Mouse (Mus musculus) forebrain, embryonic 15.5 days (tissue): ENCODE data around the gene Cadm3. TPM values are rescaled to one million over a fixed set of nuclear protein-coding genes. Genes with fewer than 3 reads are reported as not detected.

Experiments used
- ATAC-seq: fragments of 200-750 bp; cut with Nextera tagmentation; replicated peaks from 2 replicates; pipeline ENCODE4 v1.8.0; 2017; ENCODE audit warnings: mild to moderate bottlenecking, moderate TSS enrichment, moderate library complexity
- H3K27ac ChIP-seq: fragments of 300-500 bp; sonication (generic); replicated peaks from 2 replicates; pipeline ENCODE4 v1.5.1; 2015; ENCODE audit warnings: mild to moderate bottlenecking, inconsistent platforms
- H3K27me3 ChIP-seq: fragments of 300-500 bp; sonication (generic); 2 replicates; pipeline ENCODE4 v1.6.1; 2015; ENCODE audit warnings: inconsistent platforms
- H3K36me3 ChIP-seq: fragments of 300-500 bp; sonication (generic); 2 replicates; pipeline ENCODE4 v1.6.1; 2015; ENCODE audit warnings: mild to moderate bottlenecking, inconsistent platforms
- H3K4me1 ChIP-seq: fragments of 300-500 bp; sonication (generic); 2 replicates; pipeline ENCODE4 v1.6.1; 2015; ENCODE audit warnings: inconsistent platforms
- H3K4me2 ChIP-seq: fragments of 300-500 bp; sonication (generic); replicated peaks from 2 replicates; pipeline ENCODE4 v1.6.1; 2015; ENCODE audit warnings: mild to moderate bottlenecking, inconsistent platforms
- H3K4me3 ChIP-seq: fragments of 300-500 bp; sonication (generic); 2 replicates; pipeline ENCODE4 v1.5.1; 2015; ENCODE audit warnings: mild to moderate bottlenecking, inconsistent platforms
- H3K9ac ChIP-seq: fragments of 300-500 bp; sonication (generic); replicated peaks from 2 replicates; pipeline ENCODE4 v1.6.1; 2015; ENCODE audit warnings: mild to moderate bottlenecking, inconsistent platforms
- H3K9me3 ChIP-seq: fragments of 300-500 bp; sonication (generic); 2 replicates; pipeline ENCODE4 v1.6.1; 2016; ENCODE audit warnings: inconsistent platforms
- WGBS: fragments of 180-500 bp; shearing (Covaris S2); methylation state at CpG from one replicate; pipeline ENCODE4 v1.1.7; 2015; ENCODE audit warnings: mixed read lengths; 5-methylcytosine and 5-hydroxymethylcytosine counted together
- polyA plus RNA-seq: library from polyadenylated mRNA; unstranded; fragments of >200 nt; fragmentation: Nextera tagmentation; extraction: Ambion mirVana; gene quantifications from 2 replicates; pipeline ENCODE4 v1.2.1, GENCODE M21; 2015

Gene Cadm3
- polyA plus RNA-seq, 1 experiment from 2014 or later = 38.1 TPM

DNA sequence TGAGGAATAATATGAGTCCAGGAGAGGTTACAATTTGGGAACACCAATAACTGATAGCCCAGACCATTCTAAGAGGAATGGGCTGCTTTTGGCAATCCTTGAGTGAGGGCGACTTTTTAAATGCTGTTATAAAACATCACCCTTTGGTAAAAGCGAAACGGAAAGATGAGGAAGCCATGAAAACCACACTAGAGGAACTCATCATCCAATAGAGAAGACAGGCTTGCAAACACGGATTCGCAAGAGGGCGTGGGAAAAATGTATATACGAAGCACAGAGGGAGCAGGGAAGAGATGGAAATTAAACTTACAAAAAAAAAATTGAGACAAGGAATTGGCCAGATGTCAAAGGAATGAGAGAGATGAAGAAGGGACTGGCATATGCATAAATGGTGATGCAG is 6.5 kb upstream of the Cadm3 start:
- Histone ChIP-seq H3K4me1 (no peaks in the 10 kb centered on the region), H3K4me3 (no peak overlapping the region), H3K27ac (no peak overlapping the region), H3K4me2 (no peak overlapping the region), H3K36me3 (no peaks in the 10 kb centered on the region), H3K9ac (no peak overlapping the region), H3K9me3 (no peaks in the 10 kb centered on the region), H3K27me3 (no peaks in the 10 kb centered on the region)
- no peak for ATAC-seq
- 92% methylated on average over 7 of the region's 7 CpGs for WGBS

DNA sequence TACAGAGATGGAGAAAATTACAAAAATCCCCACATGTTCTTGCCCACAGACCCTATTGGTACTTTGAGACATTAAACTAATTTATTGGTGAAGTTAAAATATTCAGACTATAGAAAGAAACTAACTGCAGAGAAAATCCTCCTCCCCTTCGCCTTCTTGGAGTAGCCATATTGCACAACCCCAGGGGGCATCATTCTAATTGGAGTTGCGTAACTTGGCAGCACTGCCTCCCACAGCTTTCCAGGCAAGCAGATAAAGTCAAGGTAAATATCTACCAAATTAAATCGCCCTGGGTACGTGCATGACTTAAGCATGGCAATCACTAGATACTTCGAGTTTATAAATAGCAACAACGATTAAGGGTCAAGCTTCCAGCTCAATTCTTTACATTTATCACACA is 4.1 kb upstream of the Cadm3 start:
- WGBS = 75% methylated on average over 6 of the region's 6 CpGs
- no peaks in the 10 kb centered on the region for H3K36me3 ChIP-seq
- no peak overlapping the region for H3K27ac ChIP-seq
- no peak overlapping the region for H3K9ac ChIP-seq
- no peaks in the 10 kb centered on the region for H3K9me3 ChIP-seq
- H3K4me1 ChIP-seq = peaks cover 6% of the 10 kb centered on the region
- no peak for ATAC-seq
- no peak overlapping the region for H3K4me2 ChIP-seq
- H3K27me3 ChIP-seq = no peaks in the 10 kb centered on the region
- H3K4me3 ChIP-seq = no peak overlapping the region

DNA sequence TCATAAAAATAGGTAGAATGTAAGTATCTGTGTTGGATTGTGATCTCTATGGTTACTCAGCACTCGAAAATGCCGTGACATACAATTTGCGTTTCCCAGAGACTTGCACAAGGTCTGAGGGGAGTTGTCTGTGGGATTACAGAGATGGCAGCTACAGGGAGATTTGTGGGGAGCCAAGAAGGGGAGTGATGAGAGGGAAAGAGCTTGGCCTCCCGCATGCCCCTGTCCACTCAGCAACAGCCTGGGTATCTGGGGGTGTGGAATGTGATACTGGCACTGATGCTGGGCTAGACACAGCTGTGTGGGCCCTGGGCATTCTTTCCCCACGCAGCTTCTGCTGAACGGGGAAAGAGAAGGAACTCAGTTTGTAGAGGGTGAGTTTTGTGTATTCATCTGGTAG is 3.0 kb upstream of the Cadm3 start:
- Histone ChIP-seq H3K4me2 (no peak overlapping the region), H3K27ac (no peak overlapping the region), H3K36me3 (no peaks in the 10 kb centered on the region), H3K9me3 (no peaks in the 10 kb centered on the region), H3K27me3 (no peaks in the 10 kb centered on the region), H3K4me3 (no peak overlapping the region), H3K9ac (no peak overlapping the region), H3K4me1 (peaks cover 15% of the 10 kb centered on the region)
- 73% methylated on average over 6 of the region's 6 CpGs for WGBS
- no peak for ATAC-seq

DNA sequence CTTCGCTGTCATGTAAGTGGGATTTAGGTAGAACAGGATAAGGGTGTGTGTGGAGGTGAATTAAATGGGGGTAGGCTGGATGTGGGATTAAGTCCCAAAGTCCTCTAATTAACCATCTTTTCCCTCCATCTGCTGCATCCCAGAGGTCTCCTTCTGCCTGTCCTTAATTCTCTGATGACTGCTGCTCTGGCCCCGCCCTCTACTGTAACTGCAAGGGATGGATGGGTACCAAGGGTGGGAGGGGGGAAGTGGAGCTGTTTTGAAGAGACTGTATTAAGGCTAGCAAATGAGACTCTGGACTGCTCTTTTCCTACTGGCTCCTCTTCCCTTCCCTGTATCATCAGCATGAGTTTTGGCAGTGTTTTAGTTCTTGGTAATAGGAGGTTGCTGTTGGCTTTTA is 2.1 kb upstream of the Cadm3 start:
- Histone ChIP-seq H3K4me2 (no peak overlapping the region), H3K27me3 (no peaks in the 10 kb centered on the region), H3K9me3 (no peaks in the 10 kb centered on the region), H3K27ac (no peak overlapping the region), H3K4me1 (peaks cover 22% of the 10 kb centered on the region), H3K4me3 (no peak overlapping the region), H3K36me3 (no peaks in the 10 kb centered on the region), H3K9ac (no peak overlapping the region)
- ATAC-seq = no peak
- 83% methylated on average over 2 of the region's 2 CpGs for WGBS

DNA sequence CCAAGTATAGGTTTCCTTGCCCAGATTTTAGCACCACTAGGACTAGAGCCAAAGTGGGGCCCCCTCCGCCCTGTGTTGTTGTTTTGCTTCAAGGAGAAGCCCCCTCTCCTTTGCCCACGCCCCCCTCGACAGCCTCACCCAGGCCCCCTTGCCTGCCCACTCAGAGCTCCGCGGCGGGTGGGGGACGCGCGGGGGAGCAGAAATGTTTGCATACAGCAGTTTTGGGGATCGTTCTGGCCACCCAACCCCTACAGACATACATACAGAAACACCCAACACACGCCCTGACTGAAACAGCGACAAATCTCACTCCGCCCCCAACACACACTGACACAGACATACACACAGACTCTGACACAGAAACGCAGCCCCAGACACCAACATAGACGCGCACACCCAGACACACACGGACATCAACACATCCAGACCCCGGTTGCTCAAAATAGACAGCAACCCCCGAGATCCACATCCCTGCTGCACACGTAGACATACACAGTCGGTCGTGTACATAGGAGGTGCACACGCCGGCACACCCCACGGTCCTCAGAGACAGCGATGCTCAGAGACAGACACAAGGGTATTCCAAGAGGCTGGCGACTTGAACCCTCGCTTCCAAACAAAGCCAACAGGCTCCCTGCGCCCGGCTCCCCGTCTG is 667 bp downstream of the Cadm3 start:
- WGBS = under 1% methylated on average over 31 of the region's 31 CpGs

DNA sequence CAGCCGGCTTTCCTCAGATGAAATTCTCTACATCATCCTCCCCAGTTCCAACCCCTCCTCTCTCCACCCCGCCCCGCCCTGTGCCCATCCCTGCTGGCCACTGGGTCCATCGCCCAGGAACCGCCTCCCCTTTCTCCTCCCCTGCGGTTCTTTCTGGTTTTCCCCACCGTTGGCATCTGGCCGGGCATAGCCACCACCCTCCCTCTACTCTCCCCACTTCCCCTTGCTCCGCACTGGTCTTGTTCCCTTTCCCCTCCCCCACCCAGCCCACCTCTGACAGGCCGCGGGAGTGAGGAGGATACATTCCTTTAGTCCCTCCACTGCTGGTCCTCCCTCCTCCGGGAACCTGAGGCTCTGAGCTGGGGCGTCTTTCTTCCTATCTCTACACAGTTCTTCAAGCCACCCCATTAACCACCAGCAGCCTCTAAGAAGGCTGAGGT is 1.5 kb downstream of the Cadm3 start:
- no peaks in the 10 kb centered on the region for H3K27me3 ChIP-seq
- H3K27ac ChIP-seq = peak overlapping the region; percentile 88
- peak overlapping the region; percentile 91 for H3K9ac ChIP-seq
- H3K4me3 ChIP-seq = peak overlapping the region; percentile 77
- no peaks in the 10 kb centered on the region for H3K36me3 ChIP-seq
- peak overlapping the region; percentile 81 for H3K4me2 ChIP-seq
- peak; percentile 3; the same call in 1 of the 2 replicates for ATAC-seq
- WGBS = 2% methylated on average over 13 of the region's 13 CpGs
- H3K9me3 ChIP-seq = no peaks in the 10 kb centered on the region
- H3K4me1 ChIP-seq = peaks cover 30% of the 10 kb centered on the region

More for the DNA sequence above, 667 bp downstream of the Cadm3 start:
- Histone ChIP-seq H3K36me3 (no peaks in the 10 kb centered on the region), H3K4me2 (peak overlapping the region; percentile 81), H3K27me3 (no peaks in the 10 kb centered on the region), H3K9me3 (no peaks in the 10 kb centered on the region), H3K27ac (peak overlapping the region; percentile 88), H3K4me1 (peaks cover 30% of the 10 kb centered on the region), H3K9ac (peak overlapping the region; percentile 91), H3K4me3 (peak overlapping the region; percentile 77)
- ATAC-seq = peak; percentile 78

DNA sequence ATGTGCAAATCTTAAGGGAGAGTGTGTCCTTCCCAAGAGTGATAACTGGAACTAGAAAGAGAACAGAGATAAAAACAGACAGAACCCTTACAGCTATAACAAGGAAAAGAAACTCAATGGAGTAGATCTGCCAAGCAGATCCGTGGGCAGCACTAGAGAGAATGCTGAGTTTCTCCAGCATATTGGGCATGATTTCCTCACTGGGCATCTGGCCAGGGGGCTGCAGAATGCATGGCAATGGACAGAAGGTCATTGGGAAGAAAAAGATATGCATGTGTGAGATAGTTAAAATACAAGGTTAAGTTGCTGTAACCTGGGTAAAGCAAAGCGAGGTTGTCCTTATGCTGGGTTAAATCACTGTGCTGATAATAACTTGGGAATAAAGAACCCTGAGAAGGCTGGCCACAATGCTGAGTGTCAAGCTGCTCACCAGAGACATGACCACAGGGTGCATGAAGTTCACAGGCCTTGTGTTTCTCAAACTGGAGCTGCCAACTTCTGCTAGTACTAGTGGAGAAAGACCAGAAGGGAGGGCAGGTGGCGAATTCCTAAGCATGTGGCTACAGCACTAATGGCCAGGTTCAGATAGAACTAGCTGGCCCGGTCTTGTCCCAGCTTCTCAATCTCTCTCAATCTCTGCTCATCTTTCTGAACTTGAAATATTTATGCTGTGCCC is 3.2 kb downstream of the Cadm3 start:
- H3K9ac ChIP-seq = no peak overlapping the region
- H3K4me2 ChIP-seq = no peak overlapping the region
- H3K9me3 ChIP-seq = no peaks in the 10 kb centered on the region
- H3K4me1 ChIP-seq = peaks cover 40% of the 10 kb centered on the region
- no peaks in the 10 kb centered on the region for H3K27me3 ChIP-seq
- no peaks in the 10 kb centered on the region for H3K36me3 ChIP-seq
- no peak overlapping the region for H3K27ac ChIP-seq
- WGBS = 73% methylated on average over 4 of the region's 4 CpGs
- H3K4me3 ChIP-seq = no peak overlapping the region
- ATAC-seq = no peak

DNA sequence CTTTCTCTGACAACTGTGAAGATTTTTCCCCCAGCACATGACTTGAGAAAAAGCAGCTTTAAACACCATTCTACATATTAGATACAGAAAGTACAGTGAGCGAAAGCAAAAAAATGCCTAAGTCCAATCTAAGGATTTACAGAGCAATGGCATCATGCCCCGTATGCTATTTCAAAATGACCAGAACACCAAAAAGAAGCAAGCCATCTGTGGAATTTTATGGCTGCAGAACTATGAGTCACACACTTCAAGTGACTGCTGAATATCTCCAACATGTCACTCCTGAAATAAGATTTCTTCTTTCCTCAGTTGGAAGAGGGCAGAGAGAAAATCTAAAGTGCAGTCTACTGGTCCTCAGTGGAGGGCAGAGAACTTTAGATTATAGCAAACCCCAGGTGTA is 4.1 kb downstream of the Cadm3 start:
- Histone ChIP-seq H3K9ac (no peak overlapping the region), H3K4me1 (peaks cover 45% of the 10 kb centered on the region), H3K4me2 (no peak overlapping the region), H3K4me3 (no peak overlapping the region), H3K9me3 (no peaks in the 10 kb centered on the region), H3K27me3 (no peaks in the 10 kb centered on the region), H3K36me3 (no peaks in the 10 kb centered on the region), H3K27ac (no peak overlapping the region)
- WGBS = 91% methylated on average over 2 of the region's 2 CpGs
- no peak for ATAC-seq

DNA sequence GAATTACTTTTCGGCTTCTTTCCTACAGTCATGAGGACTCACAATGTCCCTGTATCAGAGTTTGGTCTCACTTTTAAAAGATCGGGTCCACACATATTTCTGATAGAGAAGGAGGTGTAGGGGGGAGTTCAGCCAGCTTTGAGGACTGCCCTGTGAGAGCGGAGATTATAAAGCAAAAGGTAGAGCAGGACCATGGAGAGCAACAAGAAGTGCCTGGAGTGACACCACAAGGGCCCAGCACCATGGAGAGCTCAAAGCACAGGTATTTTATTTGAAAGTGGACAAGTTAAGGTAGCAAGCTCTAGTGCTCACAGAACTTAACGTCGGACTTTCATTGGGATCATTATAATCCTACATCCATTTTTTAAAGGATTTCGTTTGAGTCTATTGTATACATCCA is 5.8 kb downstream of the Cadm3 start:
- no peak overlapping the region for H3K27ac ChIP-seq
- H3K36me3 ChIP-seq = no peaks in the 10 kb centered on the region
- no peak for ATAC-seq
- no peak overlapping the region for H3K4me3 ChIP-seq
- H3K4me1 ChIP-seq = peaks cover 43% of the 10 kb centered on the region
- WGBS = 55% methylated on average over 6 of the region's 6 CpGs
- H3K4me2 ChIP-seq = no peak overlapping the region
- no peak overlapping the region for H3K9ac ChIP-seq
- H3K27me3 ChIP-seq = no peaks in the 10 kb centered on the region
- no peaks in the 10 kb centered on the region for H3K9me3 ChIP-seq

DNA sequence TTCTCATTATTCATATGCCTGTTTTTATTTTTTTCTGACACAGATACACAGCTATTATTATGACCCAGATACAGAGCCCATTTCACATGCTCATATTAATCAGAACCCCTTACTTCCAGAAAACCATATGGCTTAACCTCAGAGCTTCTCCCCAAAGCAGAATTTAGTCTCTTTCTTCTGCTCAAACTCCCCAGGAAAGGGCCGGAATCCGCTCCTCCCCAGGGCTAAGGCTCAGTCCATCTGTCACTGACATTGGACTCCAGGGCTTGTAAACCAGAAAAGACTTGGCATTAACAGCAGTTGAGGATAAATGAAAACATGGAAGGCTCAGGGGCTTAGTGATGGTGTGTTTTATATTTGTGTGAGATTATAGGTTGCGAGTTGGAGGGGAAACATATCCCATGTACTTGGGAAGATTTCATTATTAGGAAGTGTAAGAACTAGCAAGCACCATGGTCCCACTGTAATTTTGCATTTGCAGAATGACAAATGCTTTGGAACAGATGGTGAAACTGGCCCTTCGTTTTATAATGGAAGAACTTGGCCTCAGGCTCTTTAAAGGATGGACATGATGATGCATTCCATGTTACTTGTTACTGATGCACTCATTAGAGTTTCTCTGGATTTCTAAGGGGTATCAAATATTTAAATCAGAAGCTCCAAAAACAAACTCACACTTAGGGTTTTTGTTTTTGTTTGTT is 7.8 kb downstream of the Cadm3 start:
- Histone ChIP-seq H3K36me3 (no peaks in the 10 kb centered on the region), H3K9ac (no peak overlapping the region), H3K27me3 (no peaks in the 10 kb centered on the region), H3K4me2 (no peak overlapping the region), H3K4me3 (no peak overlapping the region), H3K27ac (0 out of 2 replicates have a peak overlapping the region, but pooled peaks have one; percentile 1), H3K4me1 (peaks cover 32% of the 10 kb centered on the region), H3K9me3 (no peaks in the 10 kb centered on the region)
- WGBS = 59% methylated on average over 4 of the region's 4 CpGs
- ATAC-seq = no peak

DNA sequence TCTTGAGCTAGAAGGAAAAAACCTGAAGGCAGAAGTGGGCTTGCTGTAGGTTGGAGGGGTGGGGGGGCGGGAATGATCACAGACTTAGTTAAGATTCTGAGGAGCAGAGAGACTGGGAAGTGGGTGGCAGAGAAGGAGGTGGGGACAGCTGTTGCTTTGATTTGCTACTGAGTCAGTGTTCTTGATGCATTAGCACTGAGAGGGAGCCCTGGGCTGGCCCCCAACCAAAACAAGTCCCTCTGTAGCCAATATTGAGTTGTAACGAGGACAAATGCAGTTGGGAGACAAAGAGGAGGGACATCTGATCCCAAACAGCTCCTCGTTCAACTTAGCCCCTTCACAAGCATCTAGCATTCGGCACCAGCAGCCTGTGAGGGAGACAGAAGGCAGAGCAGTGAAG is 9.7 kb downstream of the Cadm3 start:
- ATAC-seq = no peak
- Histone ChIP-seq H3K4me3 (no peak overlapping the region), H3K36me3 (no peaks in the 10 kb centered on the region), H3K27me3 (no peaks in the 10 kb centered on the region), H3K27ac (no peak overlapping the region), H3K9me3 (no peaks in the 10 kb centered on the region), H3K9ac (no peak overlapping the region), H3K4me2 (no peak overlapping the region), H3K4me1 (peaks cover 23% of the 10 kb centered on the region)
- 34% methylated on average over 4 of the region's 4 CpGs for WGBS

DNA sequence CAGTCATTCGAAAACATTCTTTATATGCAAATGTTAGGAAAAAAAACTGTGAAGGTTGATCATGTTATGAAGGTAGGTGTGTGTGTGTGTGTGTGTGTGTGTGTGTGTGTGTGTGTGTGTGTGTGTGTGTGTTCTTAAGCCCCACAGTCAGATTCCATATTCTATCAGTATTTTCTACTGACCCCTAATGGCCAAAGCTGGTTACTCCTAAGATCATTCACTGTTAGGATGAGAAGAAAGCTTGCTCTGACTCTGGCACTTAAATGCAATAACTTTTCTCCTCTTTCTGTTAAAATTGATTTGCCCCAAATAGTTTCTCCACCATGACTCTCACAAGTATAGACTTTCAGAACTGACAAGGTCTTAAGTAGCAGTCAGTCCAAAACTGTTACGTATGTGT is 10.8 kb downstream of the Cadm3 start:
- H3K4me1 ChIP-seq = peaks cover 23% of the 10 kb centered on the region
- 85% methylated on average over 2 of the region's 2 CpGs for WGBS
- no peak overlapping the region for H3K4me3 ChIP-seq
- no peak overlapping the region for H3K27ac ChIP-seq
- no peak overlapping the region for H3K4me2 ChIP-seq
- no peaks in the 10 kb centered on the region for H3K36me3 ChIP-seq
- H3K27me3 ChIP-seq = no peaks in the 10 kb centered on the region
- ATAC-seq = no peak; the same call in 1 of the 2 replicates
- no peaks in the 10 kb centered on the region for H3K9me3 ChIP-seq
- no peak overlapping the region for H3K9ac ChIP-seq
